Mouse (Mus musculus): ENCODE data around the gene Hadhb.

GRCm38 (mm10) chr5:30195340-30195739 is 40.3 kb downstream of the Hadhb start:
- no peak for TF ChIP-seq TAL1 (conservative IDR thresholded peaks at IDR 0.05; ENCODE audit: low read depth, low read length)
- TF ChIP-seq CTCF (IDR thresholded peaks at IDR 0.05; ENCODE audit: low read depth, low read length) = no peak
- TF ChIP-seq GATA1 (IDR thresholded peaks at IDR 0.05; ENCODE audit: borderline replicate concordance, low read length) = no peak
- no peak for TF ChIP-seq POLR2AphosphoS5 (IDR thresholded peaks at IDR 0.05; ENCODE audit: insufficient replicate concordance, low read depth, low read length)
- no peak for TF ChIP-seq GATA2 (IDR thresholded peaks at IDR 0.05; ENCODE audit: borderline replicate concordance, low read depth, low read length)

All from G1E (cell line).